Mouse (Mus musculus) ES-Bruce4 (cell line): ENCODE measurements around the gene Gm10197.

Experiments
- CTCF ChIP-seq: IDR thresholded peaks from one replicate; pipeline ENCODE4 v1.8.1; 2011; ENCODE audit warnings: low read depth, low read length
- EP300 ChIP-seq: IDR thresholded peaks from 2 replicates; pipeline ENCODE4 v1.6.1; 2011; ENCODE audit warnings: low read depth, low read length; ENCODE audit not compliant: insufficient read depth
- POLR2A ChIP-seq: IDR thresholded peaks from one replicate; pipeline ENCODE4 v1.8.1; 2011; ENCODE audit warnings: low read length; ENCODE audit not compliant: insufficient read depth

DNA sequence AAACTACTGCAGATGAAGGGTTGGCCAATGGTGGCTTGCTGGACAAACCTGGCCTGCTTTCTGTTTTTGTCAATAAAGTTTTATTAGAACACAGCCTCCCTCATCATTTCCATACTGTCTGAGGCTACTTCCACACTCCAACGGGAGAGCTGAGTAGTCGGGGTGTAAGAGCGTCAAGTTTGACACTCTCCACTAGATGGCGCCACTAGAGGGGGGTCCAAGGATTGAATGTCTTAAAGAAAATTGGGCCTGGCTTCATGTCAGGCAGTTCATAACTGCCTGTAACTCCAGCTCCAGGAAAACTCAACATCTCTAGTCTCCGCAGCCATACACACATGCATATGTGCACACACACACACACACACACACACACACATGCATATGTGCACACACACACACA, 48.3 kb upstream of the Gm10197 start:
- TF ChIP-seq POLR2A, result no peak
- no peak for TF ChIP-seq EP300
- peak; percentile 59 for TF ChIP-seq CTCF
